Mouse (Mus musculus): ENCODE results near the gene Sstr3.
A peak's percentile ranks its signal among the peaks of the same experiment; 100 is the strongest.

GRCm38 (mm10) chr15:78554545-78555313 lies 10.2 kb upstream of the Sstr3 start:
- TF ChIP-seq CTCF (IDR thresholded peaks at IDR 0.05) (peak; percentile 37), EP300 (IDR thresholded peaks at IDR 0.05) (no peak)
